Comparison of ENCODE assay signal across 10 mouse cellular contexts in genomic region chr5:98169376-98170351, GRCm38 (mm10). TPM values are rescaled to one million over a fixed set of nuclear protein-coding genes. Genes with fewer than 3 reads are reported as not detected.
DNase-seq lines count a peak whose midpoint lies in the region; ATAC-seq lines count a peak whose summit lies in the region.
"Had no signal": no experiment of that assay in that cellular context is flagged by ENCODE, and none has a peak within 500 bp of the region (broad histone marks: within the 10 kb centered on the region; RNA-seq: fewer than 3 reads in every experiment).

No protein-coding gene starts in this region.

- no peak overlapping the region for H3K27ac ChIP-seq in heart, embryonic 13.5 days (replicated peaks)
- H3K27ac ChIP-seq in forebrain, embryonic 16.5 days (ENCODE audit: low read length), result peak overlapping the region; percentile 17; the same call in 1 of the 2 replicates
- H3K27ac ChIP-seq in midbrain, embryonic 13.5 days, result 0 out of 2 replicates have a peak overlapping the region, but pooled peaks have one; percentile 7
- H3K27ac ChIP-seq: liver, embryonic 13.5 days had no signal

- DNase-seq in heart, adult 9 months (ENCODE audit: low spot score in 2 of 2), result no peak
- DNase-seq in ZHBTc4 (ENCODE audit: low read depth, low spot score), result peak; percentile 43
- no peak for DNase-seq in urinary bladder, adult 2 months (ENCODE audit: low spot score)
- DNase-seq in lung, postnatal 4 days, result no peak
- DNase-seq in left cerebral cortex, postnatal 14 days (ENCODE audit: low spot score in 2 of 2), result no peak
- DNase-seq: liver, embryonic 13.5 days; right cerebral cortex, postnatal 14 days had no signal

- H3K4me3 ChIP-seq in heart, embryonic 13.5 days, result peak overlapping the region; percentile 66
- peak overlapping the region; percentile 48 for H3K4me3 ChIP-seq in forebrain, embryonic 16.5 days (replicated peaks; ENCODE audit: low read length)
- peak overlapping the region; percentile 48 for H3K4me3 ChIP-seq in midbrain, embryonic 13.5 days (replicated peaks)
- H3K4me3 ChIP-seq: liver, embryonic 13.5 days had no signal

- H3K27me3 ChIP-seq in heart, embryonic 13.5 days (replicated peaks), result peaks cover 92% of the 10 kb centered on the region
- H3K27me3 ChIP-seq in forebrain, embryonic 16.5 days (replicated peaks; ENCODE audit: control insufficient read depth, insufficient read depth, low read length), result peaks cover 31% of the 10 kb centered on the region
- peaks cover 86% of the 10 kb centered on the region for H3K27me3 ChIP-seq in midbrain, embryonic 13.5 days

- WGBS in heart, embryonic 13.5 days, result 3% methylated on average over 30 of the region's 30 CpGs
- WGBS in forebrain, embryonic 16.5 days, result 1% methylated on average over 30 of the region's 30 CpGs
- under 1% methylated on average over 30 of the region's 30 CpGs for WGBS in midbrain, embryonic 13.5 days

- ATAC-seq in heart, embryonic 13.5 days (ENCODE audit: extremely low read depth, insufficient number of reproducible peaks, low FRiP score, low TSS enrichment), result no peak
- ATAC-seq in forebrain, embryonic 16.5 days, result no peak
- ATAC-seq in midbrain, embryonic 13.5 days, result no peak

- H3K9me3 ChIP-seq in heart, embryonic 13.5 days, result no peaks in the 10 kb centered on the region
- H3K9me3 ChIP-seq in forebrain, embryonic 16.5 days (ENCODE audit: control insufficient read depth, low read length), result no peaks in the 10 kb centered on the region
- no peaks in the 10 kb centered on the region for H3K9me3 ChIP-seq in midbrain, embryonic 13.5 days
- H3K9me3 ChIP-seq: liver, embryonic 13.5 days had no signal

- peaks cover 46% of the 10 kb centered on the region for H3K4me1 ChIP-seq in heart, embryonic 13.5 days
- H3K4me1 ChIP-seq in forebrain, embryonic 16.5 days (replicated peaks; ENCODE audit: control insufficient read depth, insufficient read depth, low read length), result peaks cover 50% of the 10 kb centered on the region
- peaks cover 60% of the 10 kb centered on the region for H3K4me1 ChIP-seq in midbrain, embryonic 13.5 days (replicated peaks)

- H3K4me2 ChIP-seq in heart, embryonic 13.5 days, result peak overlapping the region; percentile 87
- H3K4me2 ChIP-seq in forebrain, embryonic 16.5 days (ENCODE audit: low read length), result peak overlapping the region; percentile 74
- peak overlapping the region; percentile 69 for H3K4me2 ChIP-seq in midbrain, embryonic 13.5 days (replicated peaks)

- no peak overlapping the region for H3K9ac ChIP-seq in heart, embryonic 13.5 days
- H3K9ac ChIP-seq in forebrain, embryonic 16.5 days (replicated peaks; ENCODE audit: low read depth, low read length), result peak overlapping the region; percentile 48
- no peak overlapping the region for H3K9ac ChIP-seq in midbrain, embryonic 13.5 days (replicated peaks)
- H3K9ac ChIP-seq: liver, embryonic 13.5 days had no signal

- no peaks in the 10 kb centered on the region for H3K36me3 ChIP-seq in heart, embryonic 13.5 days
- H3K36me3 ChIP-seq in forebrain, embryonic 16.5 days (ENCODE audit: control insufficient read depth, insufficient read depth), result no peaks in the 10 kb centered on the region
- H3K36me3 ChIP-seq in midbrain, embryonic 13.5 days, result no peaks in the 10 kb centered on the region
- H3K36me3 ChIP-seq: liver, embryonic 13.5 days had no signal

- intact Hi-C loops in left cerebral cortex, postnatal 14 days (cut with DNase I), result loop anchor here (5.0 kb wide), 1 partner anchor 137 kb away; the partner anchor contains the start of gene Antxr2

RNA-seq across cellular contexts. Expression of gene Prdm8, which starts 2.7 kb away (rescaled TPM):
- polyA plus RNA-seq in heart, embryonic 13.5 days (2015; fragmentation: Nextera tagmentation; extraction: Ambion mirVana), result 0.05 and 0.08 TPM in 2 replicates
- 6.4 and 7.1 TPM in 2 replicates for polyA plus RNA-seq in forebrain, embryonic 16.5 days (2015; fragmentation: Nextera tagmentation; extraction: Ambion mirVana)
- 2.0 and 2.5 TPM in 2 replicates for polyA plus RNA-seq in midbrain, embryonic 13.5 days (2015; fragmentation: Nextera tagmentation; extraction: Ambion mirVana)
- polyA plus RNA-seq in urinary bladder, adult 2 months (2012; rRNA removed), result 0.04 TPM in 2 replicates
- 10 to 100 TPM; 44.0 to 45.1 TPM for total RNA-seq in left cerebral cortex, postnatal 14 days (2021)
- polyA plus RNA-seq: liver, embryonic 13.5 days had no signal
